Mouse (Mus musculus) hindbrain, embryonic 11.5 days (tissue): ENCODE results near the gene Map3k13. TPM values are rescaled to one million over a fixed set of nuclear protein-coding genes. Genes with fewer than 3 reads are reported as not detected.

ENCODE experiments used
- ATAC-seq: fragments of 200-750 bp; cut with Nextera tagmentation; 2 replicates; pipeline ENCODE4 v1.8.0; 2017; ENCODE audit warnings: mild to moderate bottlenecking, moderate TSS enrichment, moderate library complexity; ENCODE audit not compliant: low FRiP score
- DNase-seq: peaks from one replicate; pipeline ENCODE4 v3.0.0-alpha.2; 2015; ENCODE audit warnings: low spot score
- H3K27ac ChIP-seq: fragments of 300-500 bp; sonication (generic); 2 replicates; pipeline ENCODE4 v1.5.1; 2014; ENCODE audit warnings: mild to moderate bottlenecking, low read depth, low read length
- H3K27me3 ChIP-seq: fragments of 300-500 bp; sonication (generic); 2 replicates; pipeline ENCODE4 v1.6.1; 2014; ENCODE audit warnings: mild to moderate bottlenecking, low read length, moderate library complexity, mixed read lengths; ENCODE audit not compliant: control insufficient read depth, insufficient read depth
- H3K36me3 ChIP-seq: fragments of 300-500 bp; sonication (generic); 2 replicates; pipeline ENCODE4 v1.6.1; 2014; ENCODE audit warnings: mild to moderate bottlenecking, low read length, moderate library complexity, mixed read lengths; ENCODE audit not compliant: control insufficient read depth, insufficient read depth
- H3K4me1 ChIP-seq: fragments of 300-500 bp; sonication (generic); replicated peaks from 2 replicates; pipeline ENCODE4 v1.6.1; 2014; ENCODE audit warnings: low read length, mixed read lengths; ENCODE audit not compliant: control insufficient read depth, insufficient read depth
- H3K4me2 ChIP-seq: fragments of 300-500 bp; sonication (generic); replicated peaks from 2 replicates; pipeline ENCODE4 v1.6.1; 2014; ENCODE audit warnings: mild to moderate bottlenecking, low read depth, low read length
- H3K4me3 ChIP-seq: fragments of 300-500 bp; sonication (generic); 2 replicates; pipeline ENCODE4 v1.5.1; 2014; ENCODE audit warnings: low read depth, low read length
- H3K9ac ChIP-seq: fragments of 300-500 bp; sonication (generic); 2 replicates; pipeline ENCODE4 v1.6.1; 2014; ENCODE audit warnings: low read depth, low read length
- H3K9me3 ChIP-seq: fragments of 300-500 bp; sonication (generic); 2 replicates; pipeline ENCODE4 v1.6.1; 2016; ENCODE audit warnings: low read length; ENCODE audit not compliant: control insufficient read depth
- WGBS: fragments of 180-500 bp; shearing (Covaris S2); extraction: QIAGEN DNeasy Blood & Tissue Kit; methylation state at CpG from one replicate; pipeline ENCODE4 v1.1.7; 2014; 5-methylcytosine and 5-hydroxymethylcytosine counted together
- polyA plus RNA-seq: library from polyadenylated mRNA; unstranded; fragments of >200 nt; fragmentation: Nextera tagmentation; extraction: Ambion mirVana; gene quantifications from 2 replicates; pipeline ENCODE4 v1.2.1, GENCODE M21; 2014

The Map3k13 gene
- polyA plus RNA-seq, 1 experiment from 2014 or later = 7.5 TPM

- no peak for ATAC-seq
- Histone ChIP-seq H3K9ac (no peak overlapping the region), H3K27ac (no peak overlapping the region), H3K4me2 (no peak overlapping the region), H3K4me3 (no peak overlapping the region), H3K4me1 (no peaks in the 10 kb centered on the region), H3K27me3 (no peaks in the 10 kb centered on the region), H3K9me3 (no peaks in the 10 kb centered on the region), H3K36me3 (no peaks in the 10 kb centered on the region)
- WGBS = 73% methylated on average over 2 of the region's 2 CpGs
- DNase-seq = no peak
Measured at GRCm38 (mm10) chr16:21782807-21783206, 11.3 kb upstream of the Map3k13 start.

- H3K4me2 ChIP-seq = no peak overlapping the region
- ATAC-seq (no peak), DNase-seq (no peak)
- H3K9me3 ChIP-seq = no peaks in the 10 kb centered on the region
- H3K27ac ChIP-seq = no peak overlapping the region
- H3K9ac ChIP-seq = no peak overlapping the region
- WGBS = 83% methylated on average over 4 of the region's 4 CpGs
- no peaks in the 10 kb centered on the region for H3K27me3 ChIP-seq
- H3K4me3 ChIP-seq = no peak overlapping the region
- no peaks in the 10 kb centered on the region for H3K36me3 ChIP-seq
- H3K4me1 ChIP-seq = no peaks in the 10 kb centered on the region
Measured at GRCm38 (mm10) chr16:21785000-21785399, 9.1 kb upstream of the Map3k13 start.

GRCm38 (mm10) chr16:21786317-21786716, 7.8 kb upstream of the Map3k13 start:
- no peaks in the 10 kb centered on the region for H3K27me3 ChIP-seq
- no peak for DNase-seq
- ATAC-seq = no peak
- no peak overlapping the region for H3K4me3 ChIP-seq
- no peaks in the 10 kb centered on the region for H3K9me3 ChIP-seq
- no peak overlapping the region for H3K9ac ChIP-seq
- 88% methylated on average over 8 of the region's 8 CpGs for WGBS
- no peak overlapping the region for H3K4me2 ChIP-seq
- H3K36me3 ChIP-seq = no peaks in the 10 kb centered on the region
- no peaks in the 10 kb centered on the region for H3K4me1 ChIP-seq
- H3K27ac ChIP-seq = no peak overlapping the region

GRCm38 (mm10) chr16:21787516-21788353, 6.4 kb upstream of the Map3k13 start, which contains the start of gene Ehhadh:
Ehhadh (minus strand) TSS chr16:21787807.
- Histone ChIP-seq H3K9me3 (no peaks in the 10 kb centered on the region), H3K4me1 (no peaks in the 10 kb centered on the region), H3K27ac (no peak within 1 kb of the TSS), H3K27me3 (no peaks in the 10 kb centered on the region), H3K4me3 (peak within 1 kb of the TSS; percentile 30), H3K9ac (peak within 1 kb of the TSS; percentile 40), H3K36me3 (no peaks in the 10 kb centered on the region), H3K4me2 (peak within 1 kb of the TSS; percentile 42)
- 8% methylated on average over 28 of the region's 28 CpGs for WGBS
- peak; percentile 66 for DNase-seq
- peak; percentile 91 for ATAC-seq

DNA sequence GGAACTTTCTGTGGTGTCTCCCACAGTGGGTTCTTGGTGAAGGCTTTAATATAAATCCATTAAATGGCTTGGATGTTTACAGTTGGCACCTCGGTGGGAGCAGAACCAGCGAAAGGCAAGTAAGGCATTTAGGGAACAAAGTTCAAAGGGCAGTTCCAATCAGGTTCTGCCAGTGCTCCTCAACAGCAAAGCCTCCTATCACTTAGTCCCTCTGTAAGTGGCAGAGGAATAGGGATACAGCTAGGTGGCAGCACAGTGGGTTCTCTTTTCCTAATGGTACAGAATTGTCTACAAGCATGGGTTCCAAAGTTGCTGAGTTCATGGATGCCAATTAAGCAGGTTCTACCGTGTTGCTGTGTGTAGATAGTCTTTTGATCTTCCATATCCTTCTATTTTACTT, 5.6 kb upstream of the Map3k13 start:
- DNase-seq (no peak), ATAC-seq (no peak)
- Histone ChIP-seq H3K9ac (no peak overlapping the region), H3K4me3 (no peak overlapping the region), H3K27ac (no peak overlapping the region), H3K9me3 (no peaks in the 10 kb centered on the region), H3K4me2 (no peak overlapping the region), H3K4me1 (no peaks in the 10 kb centered on the region; the same call in 1 of the 2 replicates), H3K27me3 (no peaks in the 10 kb centered on the region), H3K36me3 (no peaks in the 10 kb centered on the region)
- 47% methylated on average over 3 of the region's 3 CpGs for WGBS

DNA sequence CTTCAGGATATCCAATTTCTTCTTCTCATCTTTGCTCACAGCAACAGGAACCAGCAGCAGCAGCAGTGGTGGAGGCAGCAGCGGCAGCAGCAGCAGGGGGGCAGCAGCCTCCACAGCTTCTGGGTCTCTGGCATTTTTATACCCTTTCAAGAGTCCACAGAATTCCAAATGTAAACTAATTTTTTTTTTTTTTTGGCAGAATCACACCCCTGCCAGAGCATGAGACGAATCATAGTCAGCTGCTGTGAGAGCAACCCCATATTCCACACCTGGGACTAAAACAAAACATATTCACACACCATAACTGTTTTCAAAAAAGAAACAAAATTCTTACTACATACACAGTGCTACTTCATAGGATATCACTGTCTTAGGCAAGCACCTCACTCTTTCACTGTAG, 5.0 kb upstream of the Map3k13 start:
- Histone ChIP-seq H3K9ac (no peak overlapping the region), H3K36me3 (no peaks in the 10 kb centered on the region), H3K4me2 (no peak overlapping the region), H3K27ac (no peak overlapping the region), H3K9me3 (no peaks in the 10 kb centered on the region), H3K4me1 (no peaks in the 10 kb centered on the region; the same call in 1 of the 2 replicates), H3K27me3 (no peaks in the 10 kb centered on the region), H3K4me3 (no peak overlapping the region)
- ATAC-seq (no peak), DNase-seq (no peak)
- 83% methylated on average over 2 of the region's 2 CpGs for WGBS

DNA sequence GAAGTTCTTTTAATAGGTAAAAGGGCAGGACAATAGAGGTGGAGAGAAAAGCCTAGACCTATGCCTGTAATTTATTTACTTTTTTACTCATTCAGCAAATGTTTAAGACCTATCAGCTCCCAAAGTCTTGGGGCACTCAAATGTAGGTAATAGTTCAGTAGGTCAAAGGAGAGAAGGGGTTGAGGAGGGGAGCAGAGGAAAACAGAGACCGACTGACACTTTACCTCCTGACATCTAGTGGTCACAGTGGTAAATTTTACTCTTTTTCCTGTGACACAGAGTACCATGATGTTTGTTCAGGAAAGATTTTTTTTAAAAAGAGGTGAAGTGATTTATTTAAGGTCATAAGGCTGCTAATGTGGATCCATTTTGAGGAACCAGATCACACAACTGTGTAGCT, 3.7 kb upstream of the Map3k13 start:
- H3K9me3 ChIP-seq = no peaks in the 10 kb centered on the region
- no peak for DNase-seq
- no peaks in the 10 kb centered on the region; the same call in 1 of the 2 replicates for H3K4me1 ChIP-seq
- H3K4me2 ChIP-seq = no peak overlapping the region
- H3K4me3 ChIP-seq = no peak overlapping the region
- no peak overlapping the region for H3K27ac ChIP-seq
- WGBS = 6% methylated on average over 1 of the region's 1 CpGs
- no peaks in the 10 kb centered on the region for H3K27me3 ChIP-seq
- H3K9ac ChIP-seq = no peak overlapping the region
- ATAC-seq = no peak
- no peaks in the 10 kb centered on the region for H3K36me3 ChIP-seq

DNA sequence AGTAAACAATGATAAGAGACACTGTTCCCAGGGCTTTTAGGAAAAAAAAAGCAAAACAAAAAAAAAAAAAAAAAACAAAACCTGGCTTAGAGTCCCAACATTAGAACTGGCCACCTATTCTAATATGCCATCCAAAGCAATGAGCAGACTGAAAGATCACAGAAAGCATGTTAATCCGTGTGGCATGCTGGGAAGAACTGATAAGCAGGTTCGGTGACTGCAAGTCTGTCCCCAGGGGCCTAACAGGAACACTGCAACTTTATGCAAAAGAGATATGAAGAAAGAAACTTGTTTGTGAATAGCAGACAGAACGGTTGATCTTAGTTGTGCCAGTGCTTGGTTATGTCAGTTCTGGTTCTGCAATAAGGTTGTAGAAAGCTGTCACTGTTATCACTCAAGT, 2.4 kb upstream of the Map3k13 start:
- Histone ChIP-seq H3K4me1 (no peaks in the 10 kb centered on the region; the same call in 1 of the 2 replicates), H3K4me3 (no peak overlapping the region), H3K27ac (no peak overlapping the region), H3K27me3 (no peaks in the 10 kb centered on the region), H3K9me3 (no peaks in the 10 kb centered on the region), H3K4me2 (no peak overlapping the region), H3K36me3 (no peaks in the 10 kb centered on the region), H3K9ac (no peak overlapping the region)
- DNase-seq (no peak), ATAC-seq (no peak)
- 68% methylated on average over 3 of the region's 3 CpGs for WGBS
